Mouse (Mus musculus) NIH3T3 (cell line): ENCODE measurements at regions not wholly inside any gene's neighbourhood (a gene's known extent, or its start where the extent isn't known, plus 50 kb on each side); places are given as distances from the start of the nearest gene placed in this dataset.
"Not testable (repeated sequence)": the region's sequence is repeated elsewhere in the genome, so short reads cannot be mapped to it uniquely, and the experiment has no call there.

Source experiments
- DNase-seq: peaks from one replicate; pipeline ENCODE4 v3.0.0-alpha.2; 2012; ENCODE audit warnings: low read depth

DNA sequence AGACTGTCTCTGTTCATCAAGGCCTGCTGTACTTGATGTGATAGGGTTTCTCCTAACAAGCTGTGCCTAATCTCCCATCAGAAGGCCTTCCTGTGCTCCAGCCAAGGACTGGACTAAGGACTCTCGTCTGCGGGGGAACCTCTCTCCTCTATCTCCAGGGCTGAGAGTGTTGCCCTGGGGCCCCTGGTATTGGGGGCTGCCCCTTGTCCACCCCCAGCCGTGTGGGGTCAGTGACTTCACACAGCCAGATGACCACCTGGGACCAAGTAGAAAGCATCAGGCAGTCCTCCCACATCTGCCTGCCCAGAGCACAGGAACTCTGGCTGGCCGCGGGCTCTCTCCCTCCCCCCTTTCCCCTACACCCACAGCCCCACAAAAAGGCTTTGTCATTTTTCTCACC, 651.5 kb upstream of the Kif2b start:
- no peak for DNase-seq

DNA sequence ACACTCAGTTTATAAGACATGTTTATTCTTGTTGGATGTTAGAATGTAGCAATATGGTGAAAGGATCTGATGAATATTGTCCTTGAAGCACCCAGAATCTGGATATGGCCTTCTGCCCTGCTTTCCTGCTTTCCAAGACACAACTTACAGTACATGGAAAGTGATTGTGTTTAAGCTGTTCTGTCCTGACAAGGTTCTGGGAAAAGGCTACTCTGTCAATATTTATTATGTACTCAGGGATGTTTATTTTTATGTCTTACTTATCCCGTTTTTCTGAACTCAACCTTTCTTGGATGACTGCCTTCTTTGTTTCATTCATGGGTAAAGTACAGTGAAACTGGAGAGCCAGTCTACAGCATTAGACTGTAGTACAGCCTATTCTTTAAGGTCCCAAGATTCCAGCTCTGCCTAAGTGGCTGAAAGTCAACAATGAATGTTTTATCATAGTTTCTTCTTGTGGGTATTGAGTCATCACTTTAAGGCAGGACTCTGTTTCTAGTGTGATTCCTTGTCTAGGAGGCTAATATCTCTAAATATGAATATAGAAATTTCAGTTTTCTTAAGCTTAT, 631.7 kb upstream of the Kif2b start:
- peak; percentile 2 for DNase-seq

DNA sequence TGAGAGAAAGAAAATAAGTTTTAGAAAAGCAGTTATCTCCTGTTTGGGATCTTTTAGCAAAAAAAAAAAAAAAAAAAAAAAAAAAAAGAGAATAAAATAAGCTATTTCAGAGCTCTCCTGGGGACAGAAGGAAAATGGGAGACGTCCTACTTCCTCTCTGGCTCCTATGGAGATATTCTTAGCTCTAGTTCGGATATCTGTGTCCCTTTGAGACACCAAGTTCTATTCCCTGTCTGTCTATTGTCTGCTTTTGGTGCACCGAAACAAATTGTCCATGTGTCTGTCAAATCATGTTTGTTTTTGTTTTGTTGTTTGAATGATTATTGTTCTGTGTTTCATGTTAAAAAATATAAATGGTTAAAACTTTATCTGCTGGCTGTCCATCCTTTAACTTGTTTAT, 601.0 kb upstream of the Kif2b start:
- DNase-seq, result not testable (repeated sequence)

DNA sequence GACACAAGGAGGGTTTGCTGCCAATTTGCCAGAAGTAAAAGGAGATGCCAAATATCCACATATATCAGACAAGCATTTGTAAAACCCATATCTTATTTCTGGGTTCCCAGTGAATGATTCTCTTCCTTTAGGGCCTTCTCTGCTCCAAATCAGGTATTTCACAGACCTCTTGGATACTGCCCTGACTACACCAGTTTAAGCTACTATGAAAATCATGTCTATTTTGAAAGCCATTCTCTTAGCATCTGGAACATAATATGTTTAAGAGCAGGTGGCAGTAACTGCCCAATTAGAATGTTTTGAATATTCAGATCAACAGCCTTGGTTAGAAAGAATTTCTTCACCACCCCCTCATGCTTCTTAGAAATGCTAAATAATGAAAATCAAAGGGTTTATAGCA, 575.8 kb upstream of the Kif2b start:
- no peak for DNase-seq

DNA sequence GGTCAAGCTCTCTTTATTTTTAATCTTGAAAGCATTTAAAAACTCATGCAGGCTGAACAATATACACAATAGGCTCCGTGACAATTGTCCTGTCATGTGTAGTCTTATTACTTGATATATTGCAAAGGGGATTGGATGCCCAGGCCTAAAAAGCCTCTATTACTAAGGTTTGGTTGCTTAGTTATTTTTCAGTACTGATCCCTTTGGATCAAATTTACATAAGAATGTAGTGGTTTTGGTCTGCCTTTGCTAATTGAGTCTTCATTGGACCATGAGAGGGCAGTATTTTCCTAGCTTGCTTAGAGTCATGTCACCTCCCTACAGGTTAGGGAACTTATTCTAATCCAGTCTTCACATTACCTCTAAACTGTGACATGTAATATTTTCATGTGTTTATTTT, 558.3 kb upstream of the Kif2b start:
- no peak for DNase-seq

DNA sequence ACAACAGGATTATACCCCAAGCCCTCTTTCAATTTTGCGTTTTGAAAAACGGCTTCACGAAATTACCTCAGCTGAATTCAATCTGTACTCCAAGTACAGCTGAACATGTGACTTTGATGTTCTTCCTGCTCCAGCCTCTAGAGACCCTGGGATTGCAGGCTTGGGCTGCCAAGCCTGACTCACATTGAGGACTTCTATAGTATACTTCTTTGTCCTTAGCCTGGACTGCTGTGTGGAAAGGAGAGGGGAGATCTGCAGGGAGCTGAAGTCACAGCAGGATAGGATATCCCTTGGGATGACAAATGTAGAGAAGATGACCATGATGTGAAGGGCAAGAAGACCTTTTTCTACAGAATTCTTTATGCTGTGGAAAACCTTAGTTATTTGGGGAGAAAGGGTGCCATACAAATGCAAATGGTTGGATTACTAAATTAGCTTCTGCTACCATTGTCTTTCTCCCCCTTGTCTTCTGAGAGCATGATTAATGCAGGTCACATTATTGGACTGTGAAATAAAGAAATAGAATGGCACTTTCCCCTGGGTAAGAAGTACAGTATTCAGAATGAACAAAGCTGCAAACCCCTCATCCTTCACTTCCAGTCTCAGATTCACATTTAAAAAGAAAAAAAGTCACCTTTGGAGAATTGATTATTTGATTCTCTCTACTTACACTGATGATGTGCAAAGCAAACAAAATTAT, 557.7 kb upstream of the Kif2b start:
- peak; percentile 10 for DNase-seq

DNA sequence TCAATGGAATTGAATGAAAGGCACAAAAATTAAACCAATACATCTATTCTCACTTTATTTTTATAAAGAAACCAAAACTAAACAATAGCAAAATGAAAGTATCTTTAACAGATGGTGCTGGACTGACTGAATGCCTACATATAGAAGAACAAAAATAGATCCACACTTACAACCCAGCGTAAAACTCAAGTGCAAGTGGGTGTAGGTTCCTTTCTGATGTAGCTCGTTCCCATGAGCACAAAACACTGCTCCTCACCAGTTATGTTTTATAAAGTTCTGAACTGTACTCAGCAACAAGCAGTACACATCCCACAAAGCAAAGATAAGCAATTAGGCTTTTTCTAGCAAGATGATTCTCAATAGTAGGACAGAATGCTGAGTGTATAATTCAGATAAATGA, 507.4 kb upstream of the Kif2b start:
- DNase-seq, result no peak

DNA sequence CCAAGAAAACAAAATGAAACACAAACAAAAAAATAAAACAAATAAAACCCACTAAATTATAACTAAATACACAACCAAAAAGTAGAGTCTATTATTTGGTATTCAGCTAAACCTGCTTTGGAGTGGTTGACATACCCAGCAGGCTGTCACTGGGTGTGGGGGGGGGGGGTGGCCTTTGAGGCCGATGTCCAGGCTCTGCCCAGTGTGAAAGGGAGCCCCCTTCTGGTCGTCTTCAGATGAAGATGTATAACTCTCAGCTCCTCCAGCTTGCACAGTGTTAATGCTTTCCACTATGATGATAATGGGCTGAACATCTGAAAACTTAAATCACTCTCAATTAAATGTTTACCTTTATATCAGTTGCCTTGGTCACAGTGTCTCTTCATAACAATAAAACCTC, 464.3 kb upstream of the Kif2b start:
- DNase-seq, result peak; percentile 61

DNA sequence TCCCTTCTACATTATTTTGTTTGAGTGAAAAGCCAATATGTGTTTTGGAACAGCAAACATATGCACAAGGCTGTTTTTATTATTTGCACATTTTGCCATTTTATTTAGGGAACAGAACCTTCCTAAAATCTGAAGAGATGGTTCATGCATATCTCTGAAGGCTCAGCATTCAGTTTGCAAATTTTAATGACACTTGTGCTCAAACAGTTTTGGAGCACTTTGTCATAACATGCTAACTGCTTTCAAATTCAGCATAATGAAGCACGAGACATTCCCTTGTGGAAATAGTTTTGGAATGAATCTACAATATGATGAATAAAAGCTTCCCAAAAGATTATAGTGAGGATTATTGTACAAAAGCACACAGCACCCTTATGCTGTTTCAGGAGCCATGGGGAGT, 462.8 kb upstream of the Kif2b start:
- no peak for DNase-seq

DNA sequence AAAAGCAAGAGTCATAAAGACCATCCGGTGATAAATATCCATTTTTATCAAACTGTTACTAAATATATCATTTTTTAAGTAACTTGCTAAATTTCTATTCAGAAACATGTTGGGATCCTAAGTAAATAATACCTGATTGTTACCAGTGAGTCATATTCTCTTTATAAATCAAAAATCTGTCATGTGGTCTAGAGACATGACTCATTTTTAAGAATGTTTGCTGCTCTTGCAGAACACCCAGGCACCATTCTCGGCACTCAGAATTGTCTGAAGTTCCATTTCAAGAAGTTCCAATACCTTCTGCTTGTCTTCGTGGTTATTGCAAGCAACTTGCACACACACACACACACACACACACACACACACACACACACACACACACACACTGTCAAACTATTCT, 441.1 kb upstream of the Kif2b start:
- peak; percentile 62 for DNase-seq

DNA sequence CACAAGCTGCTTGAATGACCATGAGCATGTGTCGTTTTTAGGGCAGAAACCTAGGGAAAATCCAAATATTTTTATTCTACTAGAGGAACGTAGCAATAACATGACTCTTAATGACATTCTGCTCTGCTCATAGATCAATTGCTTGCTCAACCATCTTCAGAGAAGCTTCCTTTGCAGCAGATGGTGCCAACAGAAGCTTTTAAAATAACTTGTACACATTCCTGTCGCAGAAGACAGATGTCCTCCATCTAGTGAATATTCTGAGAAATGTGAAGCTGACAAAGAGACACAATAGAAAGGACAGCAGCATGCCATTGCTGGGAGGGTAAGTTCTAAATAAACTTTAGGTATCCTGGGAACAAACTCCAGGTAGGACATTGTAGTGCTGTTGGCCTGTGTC, 433.9 kb upstream of the Kif2b start:
- DNase-seq, result no peak

DNA sequence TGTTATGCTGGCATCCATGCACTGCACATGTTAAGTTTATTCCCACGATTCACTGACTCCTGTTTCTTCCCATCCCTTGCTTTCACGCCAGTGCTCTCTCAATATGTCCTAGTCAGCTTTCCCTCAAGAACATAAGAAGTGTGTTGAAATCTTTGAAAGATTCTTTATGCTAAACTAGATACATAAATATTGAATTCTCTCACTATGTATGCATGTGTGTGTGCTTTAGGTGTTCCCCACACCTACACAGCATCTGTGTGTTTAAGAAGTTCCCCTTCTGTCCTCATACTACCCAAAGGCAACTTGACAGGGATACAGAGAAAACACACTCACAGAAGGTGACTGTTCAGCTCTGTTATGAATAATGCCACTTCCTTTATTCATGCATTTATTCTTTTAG, 418.2 kb upstream of the Kif2b start:
- no peak for DNase-seq

DNA sequence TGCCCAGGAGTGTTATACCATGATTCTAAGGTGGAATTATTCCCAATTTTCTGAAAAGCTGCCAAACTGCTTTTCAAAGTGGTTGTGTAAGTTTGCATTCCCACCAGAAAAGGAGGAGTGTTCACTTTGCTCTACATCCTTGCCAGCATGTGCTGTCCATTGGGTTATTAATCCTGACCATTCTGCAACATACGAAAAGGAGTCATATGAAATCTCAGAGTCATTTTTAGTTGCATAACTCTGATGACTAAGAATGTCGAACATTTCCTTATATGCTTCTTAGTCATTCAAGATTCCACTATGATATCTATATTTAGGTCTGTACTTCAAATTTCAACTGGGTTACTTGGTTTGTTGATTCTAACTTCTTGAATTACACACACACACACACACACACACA, 392.2 kb upstream of the Kif2b start:
- DNase-seq, result peak; percentile 80

DNA sequence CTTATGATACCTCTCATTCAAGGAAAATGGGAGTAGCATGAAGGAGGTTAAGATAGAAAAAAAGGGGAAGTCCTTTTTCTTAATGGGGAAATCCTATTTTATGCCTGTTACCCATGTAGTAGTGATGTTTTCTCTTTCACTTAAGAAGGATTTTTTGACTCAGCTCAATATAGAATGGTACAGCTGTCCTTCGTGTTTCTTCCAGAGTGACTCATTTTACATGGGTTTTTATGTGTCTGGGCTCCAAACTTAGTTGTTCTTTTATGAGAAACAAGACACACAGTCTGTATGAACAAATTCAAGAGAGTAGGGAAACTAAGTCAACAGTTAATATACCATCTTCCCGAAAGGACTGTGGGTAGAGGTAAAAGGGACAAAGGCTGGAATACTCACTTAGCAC, 367.0 kb upstream of the Kif2b start:
- no peak for DNase-seq
